Mouse (Mus musculus): ENCODE measurements around the gene Pafah2. TPM values are rescaled to one million over a fixed set of nuclear protein-coding genes. Genes with fewer than 3 reads are reported as not detected.

Gene Pafah2
- total and polyA plus RNA-seq, 2 experiments from 2014 or later: 7.2 to 16.3 TPM

DNA sequence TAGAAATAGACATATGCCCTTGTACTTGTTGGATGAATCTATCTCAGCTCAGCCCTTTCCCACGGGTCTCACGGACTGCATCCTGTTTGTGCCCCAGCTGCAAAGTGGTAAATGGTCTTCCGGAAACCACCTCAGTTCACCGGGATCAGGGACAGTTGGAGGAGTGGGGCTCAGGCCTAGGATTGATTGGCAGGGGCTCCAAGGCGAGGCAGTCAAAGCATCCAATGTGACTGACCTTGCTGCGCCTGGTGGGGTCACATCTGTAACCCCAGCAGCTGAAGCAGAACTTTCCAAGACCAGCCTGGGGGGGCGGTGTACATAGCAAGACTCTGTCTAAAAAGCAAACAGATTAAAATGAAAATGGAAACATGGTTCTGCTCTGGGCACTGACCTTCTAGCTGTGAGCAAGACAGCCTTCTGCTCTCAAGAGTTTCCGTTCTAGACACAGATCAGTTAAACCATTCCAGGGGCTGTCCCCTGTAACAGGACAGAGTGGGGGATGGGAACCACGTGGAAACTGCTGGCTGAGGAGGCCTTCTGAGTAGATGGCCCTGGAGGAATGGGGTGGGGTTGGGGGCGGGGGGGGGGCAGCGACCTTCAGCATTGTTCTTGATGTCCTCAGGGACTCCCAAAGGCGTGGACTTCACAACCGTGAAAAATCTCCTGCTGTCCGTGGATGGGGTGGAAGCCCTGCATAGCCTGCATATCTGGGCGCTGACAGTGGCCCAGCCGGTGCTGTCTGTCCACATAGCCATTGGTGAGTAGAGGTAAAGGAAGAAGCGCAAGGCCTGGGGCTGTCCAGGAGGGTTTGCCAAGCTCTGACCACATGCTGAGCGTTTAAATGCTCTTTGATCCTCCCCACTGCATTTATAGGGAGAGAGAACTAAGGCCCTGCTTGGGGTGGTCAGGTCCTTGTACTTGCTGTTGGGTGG lies 44.5 kb upstream of the Pafah2 start:
- no peak overlapping the region for H3K4me2 ChIP-seq (ENCODE audit: low read depth, low read length)
- ATAC-seq (ENCODE audit: insufficient read depth, low read depth) (no peak), DNase-seq (ENCODE audit: low spot score) (peak; percentile 65)
- no peak overlapping the region for H3K9ac ChIP-seq (replicated peaks; ENCODE audit: low read depth, low read length)
- no peak for TF ChIP-seq EP300 (IDR thresholded peaks at IDR 0.05; ENCODE audit: low read depth)
- no peak for TF ChIP-seq CTCF (IDR thresholded peaks at IDR 0.05; ENCODE audit: low read depth)
- peaks cover 33% of the 10 kb centered on the region for H3K4me1 ChIP-seq (ENCODE audit: control insufficient read depth, insufficient read depth)
- 39% methylated on average over 18 of the region's 18 CpGs for WGBS
- H3K4me3 ChIP-seq (ENCODE audit: low read depth, low read length): no peak overlapping the region
- H3K27ac ChIP-seq (ENCODE audit: low read depth): no peak overlapping the region
- no peaks in the 10 kb centered on the region for H3K9me3 ChIP-seq (replicated peaks; ENCODE audit: control insufficient read depth, low read length)
- H3K27me3 ChIP-seq (ENCODE audit: control insufficient read depth, insufficient read depth, low read length): no peaks in the 10 kb centered on the region
- no peaks in the 10 kb centered on the region for H3K36me3 ChIP-seq (replicated peaks; ENCODE audit: control insufficient read depth, insufficient read depth, low read length)

DNA sequence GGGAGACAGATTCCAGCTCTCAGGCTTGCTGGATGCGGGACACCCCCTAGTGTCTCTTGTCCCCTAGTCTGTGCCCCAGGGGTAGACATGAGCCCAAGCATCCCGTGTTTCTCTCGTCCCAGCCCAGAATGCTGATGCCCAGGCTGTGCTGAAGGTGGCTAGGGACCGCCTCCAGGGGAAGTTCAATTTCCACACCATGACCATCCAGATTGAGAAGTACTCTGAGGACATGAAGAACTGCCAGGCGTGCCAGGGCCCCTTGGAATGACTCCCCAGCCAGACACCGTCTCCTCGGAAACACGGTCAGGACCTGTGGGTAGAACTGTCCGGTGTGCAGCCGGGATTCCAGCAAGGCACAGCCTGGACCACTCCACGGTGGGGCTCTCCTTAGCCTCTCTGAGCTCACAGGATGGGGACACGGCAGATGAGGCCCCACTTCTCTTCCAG lies 43.8 kb upstream of the Pafah2 start:
- H3K4me2 ChIP-seq (ENCODE audit: low read depth, low read length): no peak overlapping the region
- no peak overlapping the region for H3K27ac ChIP-seq (ENCODE audit: low read depth)
- H3K9me3 ChIP-seq (replicated peaks; ENCODE audit: control insufficient read depth, low read length): no peaks in the 10 kb centered on the region
- no peak for TF ChIP-seq EP300 (IDR thresholded peaks at IDR 0.05; ENCODE audit: low read depth)
- no peak for TF ChIP-seq CTCF (IDR thresholded peaks at IDR 0.05; ENCODE audit: low read depth)
- no peaks in the 10 kb centered on the region for H3K36me3 ChIP-seq (replicated peaks; ENCODE audit: control insufficient read depth, insufficient read depth, low read length)
- ATAC-seq (ENCODE audit: insufficient read depth, low read depth): no peak
- H3K27me3 ChIP-seq (ENCODE audit: control insufficient read depth, insufficient read depth, low read length): no peaks in the 10 kb centered on the region
- DNase-seq (ENCODE audit: low spot score): no peak
- H3K4me1 ChIP-seq (ENCODE audit: control insufficient read depth, insufficient read depth): peaks cover 34% of the 10 kb centered on the region
- no peak overlapping the region for H3K9ac ChIP-seq (replicated peaks; ENCODE audit: low read depth, low read length)
- H3K4me3 ChIP-seq (ENCODE audit: low read depth, low read length): no peak overlapping the region
- WGBS: 73% methylated on average over 12 of the region's 12 CpGs

DNA sequence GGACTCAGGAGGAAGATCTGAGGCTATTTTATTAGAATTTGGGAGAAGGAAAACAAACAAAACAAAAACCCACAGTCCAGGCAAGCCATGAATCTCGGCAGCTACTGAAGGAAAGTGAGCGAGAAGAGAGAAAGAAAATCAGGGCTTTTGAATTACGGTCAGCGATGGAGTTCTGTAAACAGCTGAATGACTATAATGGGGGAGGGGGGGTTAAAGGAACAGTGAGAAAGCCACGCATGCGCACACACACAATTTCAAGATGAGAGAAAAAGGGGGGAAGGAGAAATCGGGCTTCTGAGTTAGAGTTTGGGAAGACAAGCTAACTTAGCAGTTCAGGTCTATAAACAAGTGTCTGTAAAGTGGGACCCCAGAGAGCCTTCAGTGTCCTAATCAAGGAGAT lies 43.2 kb upstream of the Pafah2 start:
- TF ChIP-seq EP300 (IDR thresholded peaks at IDR 0.05; ENCODE audit: low read depth) (no peak), CTCF (IDR thresholded peaks at IDR 0.05; ENCODE audit: low read depth) (no peak)
- WGBS: 90% methylated on average over 7 of the region's 7 CpGs
- no peaks in the 10 kb centered on the region for H3K36me3 ChIP-seq (replicated peaks; ENCODE audit: control insufficient read depth, insufficient read depth, low read length)
- no peak overlapping the region for H3K27ac ChIP-seq (ENCODE audit: low read depth)
- H3K4me2 ChIP-seq (ENCODE audit: low read depth, low read length): no peak overlapping the region
- no peak overlapping the region for H3K4me3 ChIP-seq (ENCODE audit: low read depth, low read length)
- no peaks in the 10 kb centered on the region for H3K9me3 ChIP-seq (replicated peaks; ENCODE audit: control insufficient read depth, low read length)
- ATAC-seq (ENCODE audit: insufficient read depth, low read depth): no peak
- no peak for DNase-seq (ENCODE audit: low spot score)
- H3K9ac ChIP-seq (replicated peaks; ENCODE audit: low read depth, low read length): no peak overlapping the region
- no peaks in the 10 kb centered on the region for H3K27me3 ChIP-seq (ENCODE audit: control insufficient read depth, insufficient read depth, low read length)
- peaks cover 34% of the 10 kb centered on the region for H3K4me1 ChIP-seq (ENCODE audit: control insufficient read depth, insufficient read depth)

DNA sequence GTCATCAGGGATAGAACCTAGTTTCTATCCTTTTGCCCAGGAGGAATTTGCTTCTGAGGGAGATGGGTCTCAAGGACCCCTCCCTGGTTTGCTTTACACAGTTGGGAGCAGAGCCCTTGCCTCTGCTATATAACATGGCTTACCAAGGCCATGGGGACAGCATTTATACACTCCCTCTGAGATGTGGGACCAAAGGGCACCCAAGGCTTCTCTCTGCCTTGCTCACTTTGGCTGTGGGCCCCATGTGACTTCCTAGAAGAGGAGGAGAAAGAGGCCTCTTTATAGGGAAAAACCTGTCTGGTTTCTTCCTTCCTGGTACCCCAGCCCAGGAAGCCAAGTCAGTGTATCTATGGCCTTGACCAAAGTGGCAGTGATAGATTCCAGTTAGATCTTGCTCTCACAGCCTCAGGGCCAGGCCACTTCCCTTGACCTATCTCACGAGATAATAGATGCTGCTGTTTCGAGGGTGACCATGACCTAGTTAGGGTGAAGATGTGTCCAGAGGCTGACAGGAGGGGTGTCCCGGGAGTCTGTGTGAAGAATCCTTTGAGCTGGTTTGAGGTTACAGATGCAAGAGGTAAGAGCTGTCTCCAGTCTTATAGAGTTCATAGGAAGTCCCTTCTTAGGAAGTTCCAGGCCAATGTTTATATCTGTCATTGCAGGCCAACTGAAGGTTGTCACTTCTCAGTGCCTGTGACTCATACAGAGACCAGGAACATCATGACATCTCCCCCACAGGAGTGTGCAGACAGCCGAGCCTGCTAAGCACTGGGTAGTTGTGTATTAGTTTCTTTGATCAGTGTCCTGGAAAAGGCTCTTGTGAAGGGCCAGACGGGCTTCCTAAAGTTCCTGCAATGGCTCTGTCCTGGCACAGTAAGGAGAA lies 42.4 kb upstream of the Pafah2 start:
- H3K27me3 ChIP-seq (ENCODE audit: control insufficient read depth, insufficient read depth, low read length): no peaks in the 10 kb centered on the region
- DNase-seq (ENCODE audit: low spot score): no peak
- H3K9ac ChIP-seq (replicated peaks; ENCODE audit: low read depth, low read length): no peak overlapping the region
- H3K4me1 ChIP-seq (ENCODE audit: control insufficient read depth, insufficient read depth): peaks cover 34% of the 10 kb centered on the region
- no peak overlapping the region for H3K4me2 ChIP-seq (ENCODE audit: low read depth, low read length)
- 55% methylated on average over 5 of the region's 5 CpGs for WGBS
- no peaks in the 10 kb centered on the region for H3K9me3 ChIP-seq (replicated peaks; ENCODE audit: control insufficient read depth, low read length)
- ATAC-seq (ENCODE audit: insufficient read depth, low read depth): no peak
- TF ChIP-seq EP300 (IDR thresholded peaks at IDR 0.05; ENCODE audit: low read depth) (no peak), CTCF (IDR thresholded peaks at IDR 0.05; ENCODE audit: low read depth) (no peak)
- no peak overlapping the region for H3K4me3 ChIP-seq (ENCODE audit: low read depth, low read length)
- H3K27ac ChIP-seq (ENCODE audit: low read depth): no peak overlapping the region
- H3K36me3 ChIP-seq (replicated peaks; ENCODE audit: control insufficient read depth, insufficient read depth, low read length): no peaks in the 10 kb centered on the region

DNA sequence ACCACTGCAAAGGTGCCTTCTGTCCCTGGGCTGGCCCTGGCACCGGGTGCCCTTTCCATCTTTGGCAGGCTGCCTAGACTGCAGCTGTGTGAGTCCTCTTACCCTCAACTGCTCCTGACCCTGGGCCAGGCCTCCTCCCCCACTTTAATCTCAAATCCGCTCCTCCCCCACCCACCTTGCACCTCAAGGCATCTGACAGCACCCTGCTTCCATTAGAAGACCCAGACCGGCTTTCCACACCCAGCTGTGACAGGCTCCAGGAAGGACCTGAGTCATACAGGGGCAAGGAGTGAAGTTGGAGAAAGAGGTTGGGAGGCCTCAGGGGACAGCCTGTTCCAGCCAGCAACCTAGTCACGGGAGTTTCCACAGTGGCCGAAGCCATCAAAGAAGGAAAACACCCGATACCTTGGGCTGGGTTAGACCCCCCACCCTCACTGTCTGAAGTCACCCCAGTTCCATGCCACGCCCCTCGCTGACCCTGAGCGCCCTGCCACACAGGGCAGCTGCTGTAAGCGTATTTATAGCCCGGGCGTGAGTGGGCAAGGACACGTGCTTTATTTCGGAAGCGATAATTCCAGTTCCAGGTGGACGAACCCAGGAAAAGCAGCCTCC lies 40.2 kb upstream of the Pafah2 start:
- no peak overlapping the region for H3K9ac ChIP-seq (replicated peaks; ENCODE audit: low read depth, low read length)
- H3K4me1 ChIP-seq (ENCODE audit: control insufficient read depth, insufficient read depth): peaks cover 34% of the 10 kb centered on the region
- TF ChIP-seq EP300 (IDR thresholded peaks at IDR 0.05; ENCODE audit: low read depth) (peak; percentile 88), CTCF (IDR thresholded peaks at IDR 0.05; ENCODE audit: low read depth) (no peak)
- no peaks in the 10 kb centered on the region for H3K27me3 ChIP-seq (ENCODE audit: control insufficient read depth, insufficient read depth, low read length)
- no peaks in the 10 kb centered on the region for H3K9me3 ChIP-seq (replicated peaks; ENCODE audit: control insufficient read depth, low read length)
- WGBS: 30% methylated on average over 16 of the region's 16 CpGs
- H3K36me3 ChIP-seq (replicated peaks; ENCODE audit: control insufficient read depth, insufficient read depth, low read length): no peaks in the 10 kb centered on the region
- no peak overlapping the region for H3K4me3 ChIP-seq (ENCODE audit: low read depth, low read length)
- peak; percentile 79 for DNase-seq (ENCODE audit: low spot score)
- H3K4me2 ChIP-seq (ENCODE audit: low read depth, low read length): peak overlapping the region; percentile 16; the same call in 1 of the 2 replicates
- H3K27ac ChIP-seq (ENCODE audit: low read depth): peak overlapping the region; percentile 85
- ATAC-seq (ENCODE audit: insufficient read depth, low read depth): peak; percentile 84
